Mouse (Mus musculus) midbrain, embryonic 12.5 days (tissue): ENCODE measurements around the gene Elmsan1. TPM values are rescaled to one million over a fixed set of nuclear protein-coding genes. Genes with fewer than 3 reads are reported as not detected.
"Not testable (repeated sequence)": the region's sequence is repeated elsewhere in the genome, so short reads cannot be mapped to it uniquely, and the experiment has no call there.

Source experiments
- ATAC-seq: fragments of 200-750 bp; cut with Nextera tagmentation; 2 replicates; pipeline ENCODE4 v1.8.0; 2017; ENCODE audit warnings: low read depth, moderate TSS enrichment, moderate library complexity; ENCODE audit not compliant: low FRiP score
- H3K27ac ChIP-seq: fragments of 300-500 bp; sonication (generic); replicated peaks from 2 replicates; pipeline ENCODE4 v1.5.1; 2016; ENCODE audit warnings: mild to moderate bottlenecking
- H3K27me3 ChIP-seq: fragments of 300-500 bp; sonication (generic); 2 replicates; pipeline ENCODE4 v1.6.1; 2016; ENCODE audit warnings: mild to moderate bottlenecking
- H3K36me3 ChIP-seq: fragments of 300-500 bp; sonication (generic); 2 replicates; pipeline ENCODE4 v1.6.1; 2016
- H3K4me1 ChIP-seq: fragments of 300-500 bp; sonication (generic); 2 replicates; pipeline ENCODE4 v1.6.1; 2016
- H3K4me2 ChIP-seq: fragments of 300-500 bp; sonication (generic); replicated peaks from 2 replicates; pipeline ENCODE4 v1.6.1; 2016; ENCODE audit warnings: mild to moderate bottlenecking, moderate library complexity
- H3K4me3 ChIP-seq: fragments of 300-500 bp; sonication (generic); 2 replicates; pipeline ENCODE4 v1.5.1; 2016; ENCODE audit warnings: mild to moderate bottlenecking
- H3K9ac ChIP-seq: fragments of 300-500 bp; sonication (generic); replicated peaks from 2 replicates; pipeline ENCODE4 v1.6.1; 2016; ENCODE audit warnings: mild to moderate bottlenecking, moderate library complexity
- H3K9me3 ChIP-seq: fragments of 300-500 bp; sonication (generic); 2 replicates; pipeline ENCODE4 v1.6.1; 2016; ENCODE audit warnings: mild to moderate bottlenecking
- WGBS: fragments of 180-500 bp; shearing (Covaris S2); methylation state at CpG from one replicate; pipeline ENCODE4 v1.1.7; 2016; 5-methylcytosine and 5-hydroxymethylcytosine counted together
- polyA plus RNA-seq: library from polyadenylated mRNA; unstranded; fragments of >200 nt; fragmentation: Nextera tagmentation; extraction: Ambion mirVana; gene quantifications from 2 replicates; pipeline ENCODE4 v1.2.1, GENCODE M21; 2016

Gene Elmsan1
- 6.5 and 6.6 TPM in 2 replicates for polyA plus RNA-seq

GRCm38 (mm10) chr12:84218289-84219120 lies at the start of gene Elmsan1:
Gene Elmsan1, minus strand, starts transcription at chr12:84218881.
- WGBS = under 1% methylated on average over 69 of the region's 82 CpGs
- Histone ChIP-seq H3K4me2 (peak within 1 kb of the TSS; percentile 92), H3K9ac (peak within 1 kb of the TSS; percentile 78), H3K27ac (peak within 1 kb of the TSS; percentile 75), H3K9me3 (no peaks in the 10 kb centered on the region), H3K27me3 (peaks cover 56% of the 10 kb centered on the region), H3K4me3 (peak within 1 kb of the TSS; percentile 79), H3K36me3 (no peaks in the 10 kb centered on the region), H3K4me1 (peaks cover 69% of the 10 kb centered on the region)
- ATAC-seq = peak; percentile 73

GRCm38 (mm10) chr12:84267264-84267663 lies 48.6 kb upstream of the Elmsan1 start:
- 60% methylated on average over 2 of the region's 2 CpGs for WGBS
- Histone ChIP-seq H3K27ac (no peak overlapping the region), H3K9ac (no peak overlapping the region), H3K4me3 (no peak overlapping the region), H3K36me3 (no peaks in the 10 kb centered on the region), H3K9me3 (no peaks in the 10 kb centered on the region), H3K27me3 (no peaks in the 10 kb centered on the region), H3K4me2 (no peak overlapping the region), H3K4me1 (no peaks in the 10 kb centered on the region)
- no peak for ATAC-seq

GRCm38 (mm10) chr12:84260363-84260762 lies 41.7 kb upstream of the Elmsan1 start:
- H3K4me2 ChIP-seq = no peak overlapping the region
- WGBS = 55% methylated on average over 7 of the region's 7 CpGs
- no peak for ATAC-seq
- H3K27ac ChIP-seq = no peak overlapping the region
- no peak overlapping the region for H3K4me3 ChIP-seq
- no peaks in the 10 kb centered on the region for H3K36me3 ChIP-seq
- H3K4me1 ChIP-seq = no peaks in the 10 kb centered on the region
- no peaks in the 10 kb centered on the region for H3K9me3 ChIP-seq
- no peak overlapping the region for H3K9ac ChIP-seq
- H3K27me3 ChIP-seq = no peaks in the 10 kb centered on the region

- Histone ChIP-seq H3K9me3 (no peaks in the 10 kb centered on the region), H3K4me1 (no peaks in the 10 kb centered on the region), H3K27ac (no peak overlapping the region), H3K4me2 (no peak overlapping the region), H3K27me3 (no peaks in the 10 kb centered on the region), H3K4me3 (no peak overlapping the region), H3K36me3 (no peaks in the 10 kb centered on the region), H3K9ac (no peak overlapping the region)
- 71% methylated on average over 5 of the region's 5 CpGs for WGBS
- ATAC-seq = no peak
Measured at GRCm38 (mm10) chr12:84254886-84255285, 36.2 kb upstream of the Elmsan1 start.

- no peak overlapping the region for H3K9ac ChIP-seq
- no peaks in the 10 kb centered on the region for H3K36me3 ChIP-seq
- no peaks in the 10 kb centered on the region for H3K4me1 ChIP-seq
- WGBS = 93% methylated on average over 5 of the region's 5 CpGs
- H3K27me3 ChIP-seq = no peaks in the 10 kb centered on the region
- no peak overlapping the region for H3K27ac ChIP-seq
- no peak for ATAC-seq
- no peak overlapping the region for H3K4me3 ChIP-seq
- no peak overlapping the region for H3K4me2 ChIP-seq
- no peaks in the 10 kb centered on the region for H3K9me3 ChIP-seq
Measured at GRCm38 (mm10) chr12:84252811-84253210, 34.1 kb upstream of the Elmsan1 start.

GRCm38 (mm10) chr12:84249217-84249616 lies 30.5 kb upstream of the Elmsan1 start:
- no peak overlapping the region for H3K4me2 ChIP-seq
- ATAC-seq = no peak
- no peaks in the 10 kb centered on the region for H3K9me3 ChIP-seq
- no peak overlapping the region for H3K27ac ChIP-seq
- no peaks in the 10 kb centered on the region for H3K27me3 ChIP-seq
- no peak overlapping the region for H3K9ac ChIP-seq
- 10% methylated on average over 3 of the region's 3 CpGs for WGBS
- H3K4me3 ChIP-seq = no peak overlapping the region
- H3K36me3 ChIP-seq = no peaks in the 10 kb centered on the region
- H3K4me1 ChIP-seq = no peaks in the 10 kb centered on the region

- no peak overlapping the region for H3K27ac ChIP-seq
- no peaks in the 10 kb centered on the region for H3K4me1 ChIP-seq
- no peaks in the 10 kb centered on the region for H3K9me3 ChIP-seq
- 61% methylated on average over 5 of the region's 5 CpGs for WGBS
- no peak for ATAC-seq
- H3K9ac ChIP-seq = no peak overlapping the region
- no peaks in the 10 kb centered on the region for H3K27me3 ChIP-seq
- H3K4me2 ChIP-seq = no peak overlapping the region
- H3K4me3 ChIP-seq = no peak overlapping the region
- H3K36me3 ChIP-seq = no peaks in the 10 kb centered on the region
Measured at GRCm38 (mm10) chr12:84245683-84246082, 27.0 kb upstream of the Elmsan1 start.

GRCm38 (mm10) chr12:84243076-84243770 lies 24.5 kb upstream of the Elmsan1 start:
- Histone ChIP-seq H3K4me3 (no peak overlapping the region), H3K9me3 (no peaks in the 10 kb centered on the region), H3K36me3 (no peaks in the 10 kb centered on the region), H3K4me1 (no peaks in the 10 kb centered on the region), H3K27ac (no peak overlapping the region), H3K27me3 (no peaks in the 10 kb centered on the region), H3K4me2 (no peak overlapping the region), H3K9ac (no peak overlapping the region)
- ATAC-seq = no peak
- WGBS = 88% methylated on average over 7 of the region's 7 CpGs

GRCm38 (mm10) chr12:84237036-84237435 lies 18.4 kb upstream of the Elmsan1 start:
- H3K9ac ChIP-seq, H3K27me3 ChIP-seq, H3K9me3 ChIP-seq, H3K27ac ChIP-seq, H3K4me3 ChIP-seq, ATAC-seq, H3K4me2 ChIP-seq, H3K36me3 ChIP-seq, H3K4me1 ChIP-seq: not testable (repeated sequence)
- WGBS = 96% methylated on average over 5 of the region's 5 CpGs

GRCm38 (mm10) chr12:84235981-84236752 lies 17.5 kb upstream of the Elmsan1 start:
- Histone ChIP-seq H3K27me3 (no peaks in the 10 kb centered on the region), H3K4me1 (no peaks in the 10 kb centered on the region), H3K4me2 (no peak overlapping the region), H3K4me3 (no peak overlapping the region), H3K27ac (no peak overlapping the region), H3K9me3 (no peaks in the 10 kb centered on the region), H3K9ac (no peak overlapping the region), H3K36me3 (no peaks in the 10 kb centered on the region)
- no peak for ATAC-seq
- WGBS = 81% methylated on average over 10 of the region's 10 CpGs

GRCm38 (mm10) chr12:84235577-84235976 lies 16.9 kb upstream of the Elmsan1 start:
- 94% methylated on average over 6 of the region's 6 CpGs for WGBS
- H3K36me3 ChIP-seq = no peaks in the 10 kb centered on the region
- no peak overlapping the region for H3K9ac ChIP-seq
- H3K4me2 ChIP-seq = no peak overlapping the region
- no peak for ATAC-seq
- no peak overlapping the region for H3K4me3 ChIP-seq
- H3K27ac ChIP-seq = no peak overlapping the region
- no peaks in the 10 kb centered on the region for H3K27me3 ChIP-seq
- no peaks in the 10 kb centered on the region for H3K4me1 ChIP-seq
- H3K9me3 ChIP-seq = no peaks in the 10 kb centered on the region
